Mouse (Mus musculus) heart, postnatal 0 days (tissue): Measurements from ENCODE around the gene Mknk2. TPM values are rescaled to one million over a fixed set of nuclear protein-coding genes. Genes with fewer than 3 reads are reported as not detected.

Experiments used
- ATAC-seq: fragments of 200-750 bp; cut with Nextera tagmentation; 2 replicates; pipeline ENCODE4 v1.8.0; 2017; ENCODE audit warnings: low read depth, moderate number of reproducible peaks, moderate library complexity; ENCODE audit not compliant: insufficient read depth
- DNase-seq: peaks from one replicate; pipeline ENCODE4 v3.0.0-alpha.2; 2016; ENCODE audit warnings: low spot score
- H3K27ac ChIP-seq: fragments of 300-500 bp; sonication (generic); 2 replicates; pipeline ENCODE4 v1.5.1; 2014; ENCODE audit warnings: low read depth, mild to moderate bottlenecking
- H3K27me3 ChIP-seq: fragments of 300-500 bp; sonication (generic); 2 replicates; pipeline ENCODE4 v1.6.1; 2014; ENCODE audit warnings: low read length, mixed read lengths; ENCODE audit not compliant: control insufficient read depth, insufficient read depth
- H3K36me3 ChIP-seq: fragments of 300-500 bp; sonication (generic); replicated peaks from 2 replicates; pipeline ENCODE4 v1.6.1; 2014; ENCODE audit warnings: low read length, mixed read lengths; ENCODE audit not compliant: control insufficient read depth, insufficient read depth
- H3K4me1 ChIP-seq: fragments of 300-500 bp; sonication (generic); 2 replicates; pipeline ENCODE4 v1.6.1; 2014; ENCODE audit warnings: antibody characterized with exemption; ENCODE audit not compliant: control insufficient read depth, insufficient read depth
- H3K4me2 ChIP-seq: fragments of 300-500 bp; sonication (generic); 2 replicates; pipeline ENCODE4 v1.6.1; 2014; ENCODE audit warnings: low read depth, mild to moderate bottlenecking, low read length, moderate library complexity
- H3K4me3 ChIP-seq: fragments of 300-500 bp; sonication (generic); 2 replicates; pipeline ENCODE4 v1.5.1; 2014; ENCODE audit warnings: low read depth, low read length
- H3K9ac ChIP-seq: fragments of 300-500 bp; sonication (generic); replicated peaks from 2 replicates; pipeline ENCODE4 v1.6.1; 2014; ENCODE audit warnings: low read depth, low read length, mixed read lengths
- H3K9me3 ChIP-seq: fragments of 300-500 bp; sonication (generic); replicated peaks from 2 replicates; pipeline ENCODE4 v1.6.1; 2016; ENCODE audit warnings: low read length; ENCODE audit not compliant: control insufficient read depth
- CTCF ChIP-seq: IDR thresholded peaks from 2 replicates; pipeline ENCODE4 v1.5.1; 2016; ENCODE audit warnings: antibody characterized with exemption, control low read depth, low read depth
- EP300 ChIP-seq: IDR thresholded peaks from 2 replicates; pipeline ENCODE4 v1.6.1; 2016; ENCODE audit warnings: antibody characterized with exemption, low read depth
- WGBS: fragments of 180-500 bp; shearing (Covaris S2); extraction: QIAGEN DNeasy Blood & Tissue Kit; methylation state at CpG from one replicate; pipeline ENCODE4 v1.1.7; 2014; 5-methylcytosine and 5-hydroxymethylcytosine counted together
- polyA plus RNA-seq: library from polyadenylated mRNA; unstranded; fragments of >200 nt; fragmentation: Nextera tagmentation; extraction: Ambion mirVana; gene quantifications from 2 replicates; pipeline ENCODE4 v1.2.1, GENCODE M21; 2015
- total RNA-seq: library from RNA; depleted of rRNA; stranded (reverse); fragments of >200 nt; gene quantifications from 2 replicates; pipeline ENCODE4 v1.2.3, GENCODE M21; 2014; ENCODE audit warnings: low replicate concordance

Gene Mknk2
- total and polyA plus RNA-seq, 2 experiments from 2014 or later: 76.9 to 150 TPM

- 45% methylated on average over 9 of the region's 9 CpGs for WGBS
- ATAC-seq (no peak), DNase-seq (no peak)
- H3K27me3 ChIP-seq: no peaks in the 10 kb centered on the region
- H3K4me3 ChIP-seq: no peak overlapping the region
- no peaks in the 10 kb centered on the region for H3K36me3 ChIP-seq
- no peak overlapping the region for H3K4me2 ChIP-seq
- TF ChIP-seq CTCF: no peak
- TF ChIP-seq EP300: no peak
- peaks cover 36% of the 10 kb centered on the region for H3K4me1 ChIP-seq
- no peak overlapping the region for H3K9ac ChIP-seq
- H3K27ac ChIP-seq: peak overlapping the region; percentile 99
- no peaks in the 10 kb centered on the region for H3K9me3 ChIP-seq
Measured at GRCm38 (mm10) chr10:80679556-80680259, 1.8 kb upstream of the Mknk2 start.

- Histone ChIP-seq H3K36me3 (no peaks in the 10 kb centered on the region), H3K27ac (peak overlapping the region; percentile 99), H3K4me2 (peak overlapping the region; percentile 75; the same call in 1 of the 2 replicates), H3K9me3 (no peaks in the 10 kb centered on the region), H3K27me3 (no peaks in the 10 kb centered on the region), H3K9ac (no peak overlapping the region), H3K4me1 (peaks cover 45% of the 10 kb centered on the region), H3K4me3 (no peak overlapping the region)
- TF ChIP-seq CTCF (no peak), EP300 (no peak)
- ATAC-seq (no peak), DNase-seq (no peak)
- 30% methylated on average over 10 of the region's 10 CpGs for WGBS
Measured at GRCm38 (mm10) chr10:80678601-80679377, 877 bp upstream of the Mknk2 start.

GRCm38 (mm10) chr10:80677128-80677875, 610 bp downstream of the Mknk2 start:
- Histone ChIP-seq H3K4me3 (peak overlapping the region; percentile 50), H3K9ac (peak overlapping the region; percentile 79), H3K27ac (peak overlapping the region; percentile 99), H3K9me3 (no peaks in the 10 kb centered on the region), H3K27me3 (no peaks in the 10 kb centered on the region), H3K4me2 (peak overlapping the region; percentile 75), H3K36me3 (0 out of 2 replicates have a peak, but pooled peaks cover 3% of the 10 kb centered on the region), H3K4me1 (peaks cover 60% of the 10 kb centered on the region)
- DNase-seq (no peak), ATAC-seq (no peak)
- 18% methylated on average over 9 of the region's 9 CpGs for WGBS
- TF ChIP-seq EP300 (no peak), CTCF (no peak)

GRCm38 (mm10) chr10:80676198-80676928, 1.5 kb downstream of the Mknk2 start:
- H3K36me3 ChIP-seq: peaks cover 7% of the 10 kb centered on the region
- H3K4me1 ChIP-seq: peaks cover 64% of the 10 kb centered on the region
- H3K4me2 ChIP-seq: peak overlapping the region; percentile 75
- peak overlapping the region; percentile 99 for H3K27ac ChIP-seq
- TF ChIP-seq CTCF (no peak), EP300 (peak; percentile 9; the same call in 1 of the 2 replicates)
- WGBS: under 1% methylated on average over 56 of the region's 78 CpGs
- DNase-seq (peak; percentile 99), ATAC-seq (peak; percentile 86)
- no peaks in the 10 kb centered on the region for H3K9me3 ChIP-seq
- peak overlapping the region; percentile 94 for H3K4me3 ChIP-seq
- peak overlapping the region; percentile 98 for H3K9ac ChIP-seq
- no peaks in the 10 kb centered on the region for H3K27me3 ChIP-seq
